Mouse (Mus musculus): Measurements from ENCODE around the gene Btrc.
A peak's percentile ranks its signal among the peaks of the same experiment; 100 is the strongest.

The Btrc gene

GRCm38 (mm10) chr19:45573033-45573432, 209.5 kb downstream of the Btrc start:
- DNase-seq (ENCODE audit: low read depth, low spot score) = no peak

- peak; percentile 62 for DNase-seq (ENCODE audit: low read depth, low spot score)
Observed at GRCm38 (mm10) chr19:45573861-45574267, 210.3 kb downstream of the Btrc start.

DNA sequence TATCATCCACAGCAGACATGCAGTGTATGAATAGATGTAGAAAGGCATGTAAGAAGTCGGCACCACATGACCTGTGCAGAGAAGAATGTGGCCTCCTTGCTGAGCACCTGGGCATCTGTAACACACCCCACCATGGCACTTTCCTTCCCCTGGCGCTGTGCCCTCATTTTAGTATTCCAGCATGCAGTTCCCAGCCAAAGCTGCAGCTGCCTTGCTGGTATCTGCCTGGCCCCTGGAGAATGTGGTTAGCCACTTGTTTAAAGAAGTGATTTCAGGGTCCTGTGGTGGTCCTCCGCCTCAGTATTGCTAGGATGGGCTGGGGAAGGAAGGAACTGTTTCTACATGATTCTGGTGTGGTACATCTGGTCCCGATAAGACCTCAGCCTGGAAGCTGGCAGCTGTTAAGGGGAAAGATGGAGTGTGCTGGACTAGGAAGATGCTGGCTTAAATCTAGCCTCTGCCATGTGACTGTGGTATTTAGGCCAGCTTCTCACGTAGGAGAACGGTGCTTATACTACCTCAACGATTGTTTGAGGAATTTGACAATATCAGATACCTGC, 210.9 kb downstream of the Btrc start:
- no peak for DNase-seq (ENCODE audit: low read depth, low spot score)

- DNase-seq (ENCODE audit: low read depth, low spot score) = no peak
Observed at GRCm38 (mm10) chr19:45574941-45575631, 211.6 kb downstream of the Btrc start.

DNA sequence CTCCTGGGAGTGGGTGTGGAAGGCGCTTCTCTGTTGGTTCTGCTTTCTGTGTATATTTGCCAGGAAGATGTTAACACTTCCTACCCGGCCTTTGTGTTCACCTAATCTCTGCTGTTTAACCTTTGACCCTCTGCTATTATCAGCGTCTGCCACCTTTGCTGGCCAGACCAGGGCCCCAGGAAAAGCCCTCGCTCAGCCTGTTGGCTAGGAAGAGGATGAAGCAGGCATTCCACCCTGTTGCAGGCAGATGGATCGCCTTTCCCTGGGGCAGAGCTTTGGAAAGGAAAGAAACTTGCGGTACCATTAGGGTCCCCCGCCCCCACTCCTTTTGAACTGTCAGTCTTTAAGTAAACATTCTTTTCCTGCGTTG, 212.1 kb downstream of the Btrc start:
- DNase-seq (ENCODE audit: low read depth, low spot score) = no peak

DNA sequence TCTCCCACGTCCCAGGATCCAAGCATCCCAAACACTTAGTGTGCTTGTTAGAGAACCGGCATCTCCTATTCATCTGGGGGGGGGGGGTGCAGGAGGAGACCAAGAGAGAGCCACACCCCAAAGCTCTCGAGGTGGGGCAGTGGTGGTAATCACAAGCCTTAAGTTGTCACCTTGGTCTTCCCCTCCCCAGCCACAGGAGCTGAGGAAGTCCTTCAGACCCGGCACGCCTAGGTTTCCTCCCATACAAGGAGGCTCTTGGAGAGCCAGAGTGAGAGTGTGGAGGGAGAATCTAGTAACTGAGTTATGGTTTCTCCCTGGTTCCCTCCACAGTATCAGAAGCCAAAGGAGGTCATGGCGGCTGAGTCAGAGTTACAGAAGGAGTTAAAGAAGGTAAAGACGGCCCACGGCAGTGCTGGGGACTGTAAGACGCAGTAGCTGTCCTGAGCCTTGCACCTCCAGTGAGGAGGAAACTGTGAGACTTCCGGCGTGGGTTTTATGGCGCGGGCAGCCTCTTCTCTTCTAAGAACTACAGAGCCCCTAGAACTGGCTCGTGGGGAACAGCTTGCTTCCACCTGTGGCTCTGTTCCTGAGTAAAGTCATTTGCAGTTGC, 213.7 kb downstream of the Btrc start:
- DNase-seq (ENCODE audit: low read depth, low spot score) = no peak

- peak; percentile 45 for DNase-seq (ENCODE audit: low read depth, low spot score)
Observed at GRCm38 (mm10) chr19:45578976-45579375, 215.4 kb downstream of the Btrc start.

GRCm38 (mm10) chr19:45579416-45579815, 215.9 kb downstream of the Btrc start:
- DNase-seq (ENCODE audit: low read depth, low spot score) = no peak
